ENCODE assay signal across 18 mouse cellular contexts in the genomic region with DNA sequence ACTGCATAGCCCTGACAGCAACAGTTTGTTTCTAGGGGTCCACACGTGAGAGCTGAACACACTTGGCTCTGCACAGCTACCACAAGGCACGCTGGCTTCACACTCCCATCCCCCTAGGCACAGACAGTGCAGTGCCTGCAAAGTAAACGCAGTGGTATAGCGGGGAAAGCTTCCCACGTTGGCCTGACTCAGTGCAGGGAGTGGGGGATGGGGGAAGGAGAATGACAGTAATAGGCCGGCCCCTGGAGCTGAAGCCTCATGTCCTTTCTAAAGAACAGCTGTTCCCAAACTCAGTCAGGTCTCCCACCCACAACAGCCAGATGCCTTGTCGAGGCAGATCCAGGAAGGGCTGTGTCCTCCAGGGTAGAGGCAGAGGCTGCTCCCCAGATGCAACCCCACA. TPM values are rescaled to one million over a fixed set of nuclear protein-coding genes. Genes with fewer than 3 reads are reported as not detected.
DNase-seq lines count a peak whose midpoint lies in the region; ATAC-seq lines count a peak whose summit lies in the region.
"Had no signal": no experiment of that assay in that cellular context is flagged by ENCODE, and none has a peak within 500 bp of the region (broad histone marks: within the 10 kb centered on the region; RNA-seq: fewer than 3 reads in every experiment).

No protein-coding gene starts in this region.

- H3K4me3 ChIP-seq in forebrain, embryonic 12.5 days (replicated peaks), result no peak overlapping the region
- H3K4me3 ChIP-seq in forebrain, embryonic 15.5 days, result no peak overlapping the region
- H3K4me3 ChIP-seq in neural tube, embryonic 12.5 days, result no peak overlapping the region
- H3K4me3 ChIP-seq in limb, embryonic 12.5 days (replicated peaks), result no peak overlapping the region
- H3K4me3 ChIP-seq: erythroblast, embryonic 14.5 days; layer of hippocampus, adult 2 months had no signal

- H3K27ac ChIP-seq in forebrain, embryonic 12.5 days, result no peak overlapping the region; the same call in 1 of the 2 replicates
- no peak overlapping the region for H3K27ac ChIP-seq in forebrain, embryonic 15.5 days (replicated peaks)
- no peak overlapping the region for H3K27ac ChIP-seq in neural tube, embryonic 12.5 days
- no peak overlapping the region for H3K27ac ChIP-seq in limb, embryonic 12.5 days
- H3K27ac ChIP-seq: layer of hippocampus, adult 2 months had no signal

- H3K9me3 ChIP-seq in forebrain, embryonic 12.5 days, result no peaks in the 10 kb centered on the region
- no peaks in the 10 kb centered on the region for H3K9me3 ChIP-seq in forebrain, embryonic 15.5 days
- H3K9me3 ChIP-seq in neural tube, embryonic 12.5 days, result no peaks in the 10 kb centered on the region
- H3K9me3 ChIP-seq in limb, embryonic 12.5 days, result no peaks in the 10 kb centered on the region

- H3K36me3 ChIP-seq in forebrain, embryonic 12.5 days (replicated peaks), result peaks cover 30% of the 10 kb centered on the region
- peaks cover 15% of the 10 kb centered on the region for H3K36me3 ChIP-seq in forebrain, embryonic 15.5 days
- peaks cover 23% of the 10 kb centered on the region for H3K36me3 ChIP-seq in neural tube, embryonic 12.5 days
- peaks cover 39% of the 10 kb centered on the region for H3K36me3 ChIP-seq in limb, embryonic 12.5 days

- H3K9ac ChIP-seq in forebrain, embryonic 12.5 days, result no peak overlapping the region
- H3K9ac ChIP-seq in forebrain, embryonic 15.5 days (replicated peaks), result no peak overlapping the region
- no peak overlapping the region for H3K9ac ChIP-seq in neural tube, embryonic 12.5 days
- H3K9ac ChIP-seq in limb, embryonic 12.5 days (replicated peaks), result no peak overlapping the region

- H3K4me2 ChIP-seq in forebrain, embryonic 12.5 days, result no peak overlapping the region
- no peak overlapping the region for H3K4me2 ChIP-seq in forebrain, embryonic 15.5 days (replicated peaks)
- H3K4me2 ChIP-seq in neural tube, embryonic 12.5 days (replicated peaks), result no peak overlapping the region
- no peak overlapping the region for H3K4me2 ChIP-seq in limb, embryonic 12.5 days
- H3K4me2 ChIP-seq: heart, embryonic 11.5 days had no signal

- intact Hi-C loops in left cerebral cortex, postnatal 10 days (cut with DNase I), result loop anchor here (5.0 to 10.0 kb wide), 4 partner anchors 69 to 506 kb away; no protein-coding TSS in a partner anchor

- no peaks in the 10 kb centered on the region for H3K27me3 ChIP-seq in forebrain, embryonic 12.5 days
- no peaks in the 10 kb centered on the region for H3K27me3 ChIP-seq in forebrain, embryonic 15.5 days
- no peaks in the 10 kb centered on the region for H3K27me3 ChIP-seq in neural tube, embryonic 12.5 days (replicated peaks)
- no peaks in the 10 kb centered on the region for H3K27me3 ChIP-seq in limb, embryonic 12.5 days

- peak; percentile 37 for ATAC-seq in forebrain, embryonic 12.5 days (ENCODE audit: low FRiP score)
- no peak for ATAC-seq in forebrain, embryonic 15.5 days (replicated peaks)
- ATAC-seq in neural tube, embryonic 12.5 days (ENCODE audit: low FRiP score, low read depth), result 0 out of 2 replicates have a peak, but pooled peaks have one; percentile 8
- 0 out of 2 replicates have a peak, but pooled peaks have one; percentile 17 for ATAC-seq in limb, embryonic 12.5 days (ENCODE audit: insufficient number of reproducible peaks, insufficient read depth, low FRiP score, low TSS enrichment, low read depth)

- peaks cover 19% of the 10 kb centered on the region for H3K4me1 ChIP-seq in forebrain, embryonic 12.5 days
- 0 out of 2 replicates have a peak, but pooled peaks cover 2% of the 10 kb centered on the region for H3K4me1 ChIP-seq in forebrain, embryonic 15.5 days
- H3K4me1 ChIP-seq in neural tube, embryonic 12.5 days, result peaks cover 16% of the 10 kb centered on the region
- 0 out of 2 replicates have a peak, but pooled peaks cover 15% of the 10 kb centered on the region for H3K4me1 ChIP-seq in limb, embryonic 12.5 days (replicated peaks)

- peak; percentile 63 to 64 for DNase-seq in left cerebral cortex, adult 18-20 months (ENCODE audit: low spot score in 2 of 2)
- DNase-seq in left cerebral cortex, postnatal 10 days (ENCODE audit: extremely low spot score in 1 of 2, low spot score in 2 of 2), result no peak
- no peak for DNase-seq in neural tube, embryonic 10.5 days (ENCODE audit: extremely low spot score, low spot score)
- DNase-seq in yolk sac, embryonic 10.5 days (ENCODE audit: low spot score), result no peak
- DNase-seq: adrenal gland, postnatal 14 days; gastrocnemius, postnatal 10 days; heart, postnatal 4 days; liver; thymus, adult 18-20 months had no signal

- WGBS in forebrain, embryonic 12.5 days, result 48% methylated on average over 7 of the region's 7 CpGs
- 35% methylated on average over 7 of the region's 7 CpGs for WGBS in forebrain, embryonic 15.5 days
- WGBS in neural tube, embryonic 12.5 days, result 38% methylated on average over 7 of the region's 7 CpGs
- 35% methylated on average over 7 of the region's 7 CpGs for whole genome bisulfite sequencing in limb, embryonic 12.5 days

RNA-seq across cellular contexts. Expression of a gene that starts 31.4 kb away (rescaled TPM):
- polyA plus RNA-seq in forebrain, embryonic 12.5 days (2016; fragmentation: Nextera tagmentation; extraction: Ambion mirVana), result not detected in 2 replicates
- not detected in 2 replicates for polyA plus RNA-seq in forebrain, embryonic 15.5 days (2015; fragmentation: Nextera tagmentation; extraction: Ambion mirVana)
- total RNA-seq in left cerebral cortex, adult 18-20 months (2021), result not detected
- total RNA-seq in left cerebral cortex, postnatal 10 days (2021), result not detected
- polyA plus RNA-seq in neural tube, embryonic 12.5 days (2016; fragmentation: Nextera tagmentation; extraction: Ambion mirVana), result not detected in 2 replicates
- 0.15 TPM in 1 of 2 replicates, not detected in the other for polyA plus RNA-seq in limb, embryonic 12.5 days (2016; fragmentation: Nextera tagmentation; extraction: Ambion mirVana)
- total RNA-seq: adrenal gland, postnatal 14 days; gastrocnemius, postnatal 10 days; heart, postnatal 4 days; layer of hippocampus, adult 2 months; monocyte, adult 5-6 weeks had no signal
- polyA plus RNA-seq: erythroblast, embryonic 14.5 days; heart, embryonic 11.5 days; kidney, embryonic 14.5 days had no signal

RNA-seq across cellular contexts. Expression of a gene that starts 46.6 kb away (rescaled TPM):
- 51.0 and 55.3 TPM in 2 replicates for polyA plus RNA-seq in forebrain, embryonic 12.5 days (2016; fragmentation: Nextera tagmentation; extraction: Ambion mirVana)
- 23.8 and 26.9 TPM in 2 replicates for polyA plus RNA-seq in forebrain, embryonic 15.5 days (2015; fragmentation: Nextera tagmentation; extraction: Ambion mirVana)
- total RNA-seq in left cerebral cortex, adult 18-20 months (2021), result 10 to 100 TPM; 35.8 to 37.2 TPM
- total RNA-seq in left cerebral cortex, postnatal 10 days (2021), result 10 to 100 TPM; 26.8 to 31.1 TPM
- polyA plus RNA-seq in neural tube, embryonic 12.5 days (2016; fragmentation: Nextera tagmentation; extraction: Ambion mirVana), result 44.2 and 46.8 TPM in 2 replicates
- polyA plus RNA-seq in limb, embryonic 12.5 days (2016; fragmentation: Nextera tagmentation; extraction: Ambion mirVana), result 56.3 and 58.9 TPM in 2 replicates

Comparison
In these comparisons a context has a peak if more than half of its experiments do, and no peak if none do; other contexts are left out.
1. DNase-seq: peak in left cerebral cortex, adult 18-20 months (2 of 2); none in left cerebral cortex, postnatal 10 days (0 of 2), neural tube, embryonic 10.5 days (single experiment) and yolk sac, embryonic 10.5 days (single experiment).